Mouse (Mus musculus): ENCODE data around the gene Wdr43. TPM values are rescaled to one million over a fixed set of nuclear protein-coding genes. Genes with fewer than 3 reads are reported as not detected.

Wdr43 gene
- 20.6 and 22.3 TPM in 2 replicates for polyA plus RNA-seq (2015; fragmentation: Nextera tagmentation; extraction: Ambion mirVana)

- peak; percentile 99 for DNase-seq (ENCODE audit: low spot score)
- peak within 1 kb of the TSS; percentile 99 for H3K4me3 ChIP-seq (ENCODE audit: low read depth, low read length)
- peak; percentile 100 for ATAC-seq
- peaks cover 12% of the 10 kb centered on the region; the same call in 1 of the 2 replicates for H3K4me1 ChIP-seq (ENCODE audit: insufficient read depth, low read depth, low read length)
- no peaks in the 10 kb centered on the region for H3K36me3 ChIP-seq (ENCODE audit: insufficient read depth, low read length)
- H3K9me3 ChIP-seq (ENCODE audit: low read length) = no peaks in the 10 kb centered on the region
- H3K9ac ChIP-seq (replicated peaks; ENCODE audit: low read depth) = peak within 1 kb of the TSS; percentile 85
- H3K27ac ChIP-seq (ENCODE audit: low read length) = peak within 1 kb of the TSS; percentile 78
- TF ChIP-seq EP300 (IDR thresholded peaks at IDR 0.05) (peak; percentile 77), CTCF (IDR thresholded peaks at IDR 0.05) (no peak)
- 4% methylated on average over 40 of the region's 40 CpGs for WGBS
- no peaks in the 10 kb centered on the region for H3K27me3 ChIP-seq (replicated peaks; ENCODE audit: insufficient read depth, low read length)
- H3K4me2 ChIP-seq (replicated peaks; ENCODE audit: low read depth, low read length) = peak within 1 kb of the TSS; percentile 92
Observed at GRCm38 (mm10) chr17:71615638-71616318, at the start of gene Wdr43. TSS of gene Wdr43 (plus strand) at chr17:71615895.

DNA sequence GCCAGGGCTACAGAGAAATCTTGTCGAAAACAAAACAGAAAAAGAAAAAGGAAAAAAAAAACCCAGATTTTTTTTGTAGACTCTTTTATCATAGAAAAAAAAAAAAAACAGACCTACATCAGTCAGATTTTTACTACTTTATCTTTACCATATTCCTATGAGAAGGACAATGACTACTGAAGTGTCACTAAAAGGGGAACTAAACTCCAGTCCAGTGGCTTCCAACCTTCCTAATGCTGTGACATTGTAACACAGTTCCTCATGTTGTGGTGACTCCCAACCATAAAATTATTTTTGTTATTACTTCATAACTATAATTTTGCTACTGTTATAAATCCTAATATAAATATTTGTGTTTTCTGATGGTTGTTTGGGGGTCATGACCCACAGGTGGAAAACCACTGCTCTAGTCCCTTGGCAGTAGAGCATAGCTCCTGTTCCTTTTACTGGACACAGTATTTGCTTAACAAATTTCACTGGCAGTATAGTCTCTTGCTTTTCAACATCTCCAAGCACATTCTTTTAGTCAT is 36.5 kb upstream of the Wdr43 start:
- WGBS = 85% methylated on average over 1 of the region's 1 CpGs
- H3K4me1 ChIP-seq (ENCODE audit: insufficient read depth, low read depth, low read length) = no peaks in the 10 kb centered on the region
- H3K27me3 ChIP-seq (replicated peaks; ENCODE audit: insufficient read depth, low read length) = no peaks in the 10 kb centered on the region
- no peak for ATAC-seq
- no peak overlapping the region for H3K4me2 ChIP-seq (replicated peaks; ENCODE audit: low read depth, low read length)
- no peak overlapping the region for H3K27ac ChIP-seq (ENCODE audit: low read length)
- no peak overlapping the region for H3K4me3 ChIP-seq (ENCODE audit: low read depth, low read length)
- TF ChIP-seq CTCF (IDR thresholded peaks at IDR 0.05) (no peak), EP300 (IDR thresholded peaks at IDR 0.05) (no peak)
- no peaks in the 10 kb centered on the region for H3K9me3 ChIP-seq (ENCODE audit: low read length)
- H3K36me3 ChIP-seq (ENCODE audit: insufficient read depth, low read length) = no peaks in the 10 kb centered on the region
- DNase-seq (ENCODE audit: low spot score) = no peak
- H3K9ac ChIP-seq (replicated peaks; ENCODE audit: low read depth) = no peak overlapping the region

DNA sequence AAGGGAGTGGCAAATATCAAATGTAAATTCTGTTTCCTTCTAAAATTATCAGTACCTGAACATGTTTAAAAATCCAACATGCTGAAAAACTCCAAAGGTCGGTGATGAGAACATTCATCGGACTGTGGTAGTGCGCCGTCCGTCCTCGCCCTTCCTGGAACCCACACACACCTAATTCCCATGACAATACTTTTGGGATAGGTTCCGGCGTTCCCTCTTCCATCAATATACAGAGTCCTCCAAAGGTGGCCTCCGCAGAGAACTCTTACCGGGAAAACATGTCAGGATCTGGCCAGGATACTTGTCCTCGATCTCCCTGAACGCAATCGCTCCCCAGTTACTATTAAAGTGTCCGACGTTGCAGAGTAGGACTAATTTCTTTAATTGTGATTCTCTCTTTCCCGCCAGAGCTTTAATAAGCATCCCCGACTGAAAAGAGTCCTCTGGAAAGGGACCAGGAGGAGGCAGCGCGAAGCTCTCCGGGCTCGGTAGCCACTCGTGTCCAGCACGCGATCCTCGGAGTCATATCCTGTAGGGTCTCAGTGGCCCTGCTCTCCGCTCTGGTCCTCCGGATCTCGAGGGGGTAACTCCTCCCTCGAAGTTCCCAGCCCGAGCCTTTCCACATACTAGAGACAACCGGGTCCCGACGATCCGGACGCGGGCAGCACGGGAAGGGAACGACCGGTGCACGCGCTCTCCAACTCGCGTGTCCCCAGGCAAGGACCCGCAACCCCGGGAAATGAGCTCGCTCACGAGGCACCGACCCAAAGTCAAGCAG is 17.6 kb upstream of the Wdr43 start:
- H3K36me3 ChIP-seq (ENCODE audit: insufficient read depth, low read length) = no peaks in the 10 kb centered on the region
- peak; percentile 59 for DNase-seq (ENCODE audit: low spot score)
- H3K4me3 ChIP-seq (ENCODE audit: low read depth, low read length) = peak overlapping the region; percentile 69
- H3K9me3 ChIP-seq (ENCODE audit: low read length) = no peaks in the 10 kb centered on the region
- peak overlapping the region; percentile 55 for H3K9ac ChIP-seq (replicated peaks; ENCODE audit: low read depth)
- H3K27ac ChIP-seq (ENCODE audit: low read length) = peak overlapping the region; percentile 73
- TF ChIP-seq CTCF (IDR thresholded peaks at IDR 0.05) (no peak), EP300 (IDR thresholded peaks at IDR 0.05) (no peak)
- no peaks in the 10 kb centered on the region for H3K27me3 ChIP-seq (replicated peaks; ENCODE audit: insufficient read depth, low read length)
- peaks cover 7% of the 10 kb centered on the region; the same call in 1 of the 2 replicates for H3K4me1 ChIP-seq (ENCODE audit: insufficient read depth, low read depth, low read length)
- peak; percentile 67 for ATAC-seq
- H3K4me2 ChIP-seq (replicated peaks; ENCODE audit: low read depth, low read length) = peak overlapping the region; percentile 83
- WGBS = 2% methylated on average over 48 of the region's 48 CpGs

- Histone ChIP-seq H3K9ac (replicated peaks; ENCODE audit: low read depth) (peak overlapping the region; percentile 55), H3K36me3 (ENCODE audit: insufficient read depth, low read length) (no peaks in the 10 kb centered on the region), H3K27me3 (replicated peaks; ENCODE audit: insufficient read depth, low read length) (no peaks in the 10 kb centered on the region), H3K4me1 (ENCODE audit: insufficient read depth, low read depth, low read length) (peaks cover 7% of the 10 kb centered on the region; the same call in 1 of the 2 replicates), H3K4me3 (ENCODE audit: low read depth, low read length) (peak overlapping the region; percentile 69), H3K4me2 (replicated peaks; ENCODE audit: low read depth, low read length) (peak overlapping the region; percentile 83), H3K9me3 (ENCODE audit: low read length) (no peaks in the 10 kb centered on the region), H3K27ac (ENCODE audit: low read length) (peak overlapping the region; percentile 73)
- peak; percentile 89 for DNase-seq (ENCODE audit: low spot score)
- WGBS = 3% methylated on average over 42 of the region's 42 CpGs
- TF ChIP-seq CTCF (IDR thresholded peaks at IDR 0.05) = no peak; the same call in 1 of the 2 replicates
- 0 out of 2 replicates have a peak, but pooled peaks have one; percentile 8 for TF ChIP-seq EP300 (IDR thresholded peaks at IDR 0.05)
- ATAC-seq = peak; percentile 98
Observed at GRCm38 (mm10) chr17:71598659-71599554, 16.8 kb upstream of the Wdr43 start.

- Histone ChIP-seq H3K4me1 (ENCODE audit: insufficient read depth, low read depth, low read length) (peaks cover 12% of the 10 kb centered on the region; the same call in 1 of the 2 replicates), H3K9ac (replicated peaks; ENCODE audit: low read depth) (peak overlapping the region; percentile 85), H3K27me3 (replicated peaks; ENCODE audit: insufficient read depth, low read length) (no peaks in the 10 kb centered on the region), H3K27ac (ENCODE audit: low read length) (peak overlapping the region; percentile 78), H3K9me3 (ENCODE audit: low read length) (no peaks in the 10 kb centered on the region), H3K4me2 (replicated peaks; ENCODE audit: low read depth, low read length) (peak overlapping the region; percentile 92), H3K36me3 (ENCODE audit: insufficient read depth, low read length) (no peaks in the 10 kb centered on the region), H3K4me3 (ENCODE audit: low read depth, low read length) (peak overlapping the region; percentile 99)
- ATAC-seq (peak; percentile 55), DNase-seq (ENCODE audit: low spot score) (peak; percentile 34)
- WGBS = 2% methylated on average over 42 of the region's 73 CpGs
- TF ChIP-seq EP300 (IDR thresholded peaks at IDR 0.05) (no peak), CTCF (IDR thresholded peaks at IDR 0.05) (no peak)
Observed at GRCm38 (mm10) chr17:71616319-71617032, 781 bp downstream of the Wdr43 start.

Data from lung, postnatal 0 days (tissue).